Mouse (Mus musculus): ENCODE measurements at regions not wholly inside any gene's neighbourhood (a gene's known extent, or its start where the extent isn't known, plus 50 kb on each side); places are given as distances from the start of the nearest gene placed in this dataset.
"Not testable (repeated sequence)": the region's sequence is repeated elsewhere in the genome, so short reads cannot be mapped to it uniquely, and the experiment has no call there.

DNA sequence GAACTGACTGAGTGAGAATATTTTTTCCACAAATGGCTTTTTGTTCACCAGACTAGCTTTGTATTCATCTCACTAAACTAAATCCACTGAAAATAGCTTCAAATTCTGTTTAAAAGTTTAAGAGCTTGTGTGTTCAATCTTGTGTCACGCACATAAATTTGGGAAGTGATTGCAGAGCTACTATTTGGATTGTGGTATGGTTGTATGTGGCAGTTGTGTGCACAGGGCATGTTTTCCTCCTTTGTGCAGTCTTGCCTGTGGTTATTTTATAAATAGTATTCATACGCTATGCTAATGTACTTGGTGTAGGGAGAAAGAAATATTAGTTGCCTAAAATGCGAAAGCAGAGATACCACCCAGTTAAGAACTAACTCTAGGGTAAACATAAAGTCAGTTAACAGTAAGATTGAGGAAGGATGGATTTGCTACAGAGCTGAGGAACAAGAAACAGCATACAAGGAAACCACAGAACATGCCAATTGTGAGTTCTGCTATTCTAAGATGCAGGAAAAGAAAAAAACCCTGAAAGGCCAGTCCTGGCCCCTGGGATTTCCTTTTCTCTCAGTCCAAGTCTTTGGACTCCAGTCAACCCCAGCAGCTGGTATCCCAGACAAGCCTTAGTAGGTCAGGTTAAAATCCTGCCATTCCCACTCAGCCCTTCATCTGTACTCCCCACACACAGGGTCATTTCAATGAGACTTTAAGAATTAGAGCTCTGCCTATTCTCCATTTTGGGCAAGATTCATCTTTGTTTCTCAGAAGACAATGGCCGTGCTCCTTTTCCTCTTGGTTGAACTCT, 82.4 kb upstream of the Egfr start:
- H3K27ac ChIP-seq (ENCODE audit: insufficient read depth, low read length), result no peak overlapping the region
- DNase-seq, result no peak
- H3K4me1 ChIP-seq (ENCODE audit: control insufficient read depth, insufficient read depth, low read length), result no peaks in the 10 kb centered on the region
- no peaks in the 10 kb centered on the region for H3K27me3 ChIP-seq (ENCODE audit: control insufficient read depth, insufficient read depth, low read length)
- no peak for TF ChIP-seq POLR2A (IDR thresholded peaks at IDR 0.05; ENCODE audit: borderline replicate concordance, insufficient read depth, low read length)
- no peak for TF ChIP-seq CTCF (IDR thresholded peaks at IDR 0.05; ENCODE audit: borderline replicate concordance, insufficient read depth, low read depth, low read length)
- 70% methylated on average over 4 of the region's 4 CpGs for WGBS
- H3K4me3 ChIP-seq (replicated peaks; ENCODE audit: insufficient read depth, low read depth, low read length), result no peak overlapping the region

DNA sequence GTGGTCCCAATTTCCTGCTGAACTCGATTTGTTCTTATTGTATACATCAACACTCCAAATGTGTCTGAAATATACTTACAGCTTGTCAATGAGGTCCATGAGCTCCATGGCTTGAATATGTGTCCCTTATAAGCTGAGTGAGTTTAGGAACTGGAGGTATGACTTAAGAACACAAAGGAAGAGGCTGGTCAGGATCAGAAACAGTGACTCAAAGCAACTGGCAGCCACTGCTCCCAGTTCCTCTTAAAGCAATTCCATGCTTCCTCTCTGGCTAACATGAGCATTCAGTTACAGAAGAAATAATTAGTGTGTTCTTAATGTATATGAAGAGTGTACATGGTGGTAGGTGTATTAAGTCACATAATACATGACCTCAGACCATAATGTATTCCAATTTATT, 81.7 kb upstream of the Egfr start:
- H3K27ac ChIP-seq (ENCODE audit: insufficient read depth, low read length), result no peak overlapping the region
- 11% methylated on average over 1 of the region's 1 CpGs for WGBS
- no peaks in the 10 kb centered on the region for H3K4me1 ChIP-seq (ENCODE audit: control insufficient read depth, insufficient read depth, low read length)
- DNase-seq, result no peak
- H3K4me3 ChIP-seq (replicated peaks; ENCODE audit: insufficient read depth, low read depth, low read length), result no peak overlapping the region
- no peaks in the 10 kb centered on the region for H3K27me3 ChIP-seq (ENCODE audit: control insufficient read depth, insufficient read depth, low read length)
- no peak for TF ChIP-seq POLR2A (IDR thresholded peaks at IDR 0.05; ENCODE audit: borderline replicate concordance, insufficient read depth, low read length)
- no peak for TF ChIP-seq CTCF (IDR thresholded peaks at IDR 0.05; ENCODE audit: borderline replicate concordance, insufficient read depth, low read depth, low read length)

DNA sequence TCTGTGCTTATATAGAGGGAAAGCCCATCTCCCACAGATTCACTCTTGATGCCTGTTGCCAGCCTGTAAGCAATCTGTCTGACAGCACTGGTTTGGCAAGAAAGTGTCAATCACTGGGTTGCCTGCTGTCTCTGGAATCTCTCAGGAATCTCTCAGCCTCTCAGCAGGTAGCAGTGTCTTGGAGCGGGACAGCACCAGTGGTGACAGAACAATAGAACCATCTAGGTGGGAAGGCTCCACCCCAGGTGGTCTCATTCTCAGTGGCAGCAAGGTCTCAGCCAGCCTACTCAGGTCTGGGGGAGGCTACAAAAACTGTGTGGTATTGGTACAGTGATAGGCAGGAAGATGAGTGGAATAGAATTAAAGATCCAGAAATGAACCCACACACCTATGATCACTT, 76.1 kb upstream of the Egfr start:
- H3K4me3 ChIP-seq (replicated peaks; ENCODE audit: insufficient read depth, low read depth, low read length); DNase-seq: not testable (repeated sequence)
- WGBS, result 8% methylated on average over 1 of the region's 1 CpGs

DNA sequence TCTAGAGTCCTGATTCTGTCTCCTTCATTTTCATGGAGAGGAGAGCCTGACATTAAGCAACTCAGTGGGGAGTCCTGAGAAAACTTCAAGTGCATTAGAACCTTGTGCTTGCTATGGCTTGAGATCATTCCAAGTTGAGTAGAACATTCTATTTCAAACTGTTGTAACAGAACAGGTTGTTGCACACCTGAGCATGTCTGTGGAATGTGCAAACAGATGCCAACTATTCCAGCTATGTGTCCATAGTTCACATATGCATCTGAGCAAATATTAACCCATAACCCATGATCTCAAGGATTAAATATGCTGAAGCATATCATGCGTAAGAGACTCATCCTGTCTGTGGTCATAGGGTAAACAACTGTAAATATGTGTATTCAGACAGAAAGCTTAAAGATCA, 68.5 kb upstream of the Egfr start:
- WGBS, result 93% methylated on average over 1 of the region's 1 CpGs
- no peak overlapping the region for H3K4me3 ChIP-seq (replicated peaks; ENCODE audit: insufficient read depth, low read depth, low read length)
- no peak for TF ChIP-seq POLR2A (IDR thresholded peaks at IDR 0.05; ENCODE audit: borderline replicate concordance, insufficient read depth, low read length)
- no peak for TF ChIP-seq CTCF (IDR thresholded peaks at IDR 0.05; ENCODE audit: borderline replicate concordance, insufficient read depth, low read depth, low read length)

More for the DNA sequence above, 76.1 kb upstream of the Egfr start:
- H3K27ac ChIP-seq (ENCODE audit: insufficient read depth, low read length); H3K27me3 ChIP-seq (ENCODE audit: control insufficient read depth, insufficient read depth, low read length); H3K4me1 ChIP-seq (ENCODE audit: control insufficient read depth, insufficient read depth, low read length): not testable (repeated sequence)

DNA sequence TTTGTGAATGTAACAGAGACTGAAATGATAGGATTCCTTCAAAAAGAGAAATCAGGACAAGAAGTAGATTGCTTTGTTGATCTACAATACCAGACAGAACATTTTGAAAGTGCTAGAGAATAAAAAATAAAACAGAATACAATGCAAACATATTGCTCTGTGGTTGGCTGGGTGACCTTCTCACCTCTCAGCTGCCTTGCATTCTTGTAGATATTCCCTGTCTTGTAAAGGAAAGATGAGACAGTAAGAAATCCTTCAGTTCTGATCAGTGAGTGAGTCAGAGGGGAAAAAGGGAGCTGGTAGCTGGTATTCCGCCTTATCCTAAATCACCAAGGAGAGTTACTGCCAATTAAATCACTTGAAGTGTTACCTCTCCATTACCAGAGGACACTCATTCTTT, 56.4 kb upstream of the Egfr start:
- no peaks in the 10 kb centered on the region for H3K4me1 ChIP-seq (ENCODE audit: control insufficient read depth, insufficient read depth, low read length)
- no peak for DNase-seq
- no peak for TF ChIP-seq POLR2A (IDR thresholded peaks at IDR 0.05; ENCODE audit: borderline replicate concordance, insufficient read depth, low read length)
- TF ChIP-seq CTCF (IDR thresholded peaks at IDR 0.05; ENCODE audit: borderline replicate concordance, insufficient read depth, low read depth, low read length), result no peak
- 89% methylated on average over 1 of the region's 1 CpGs for WGBS
- H3K4me3 ChIP-seq (replicated peaks; ENCODE audit: insufficient read depth, low read depth, low read length), result no peak overlapping the region
- H3K27me3 ChIP-seq (ENCODE audit: control insufficient read depth, insufficient read depth, low read length), result no peaks in the 10 kb centered on the region; the same call in 1 of the 2 replicates
- no peak overlapping the region for H3K27ac ChIP-seq (ENCODE audit: insufficient read depth, low read length)

More for the DNA sequence above, 68.5 kb upstream of the Egfr start:
- Histone ChIP-seq H3K4me1 (ENCODE audit: control insufficient read depth, insufficient read depth, low read length) (no peaks in the 10 kb centered on the region), H3K27me3 (ENCODE audit: control insufficient read depth, insufficient read depth, low read length) (no peaks in the 10 kb centered on the region), H3K27ac (ENCODE audit: insufficient read depth, low read length) (no peak overlapping the region)
- no peak for DNase-seq

DNA sequence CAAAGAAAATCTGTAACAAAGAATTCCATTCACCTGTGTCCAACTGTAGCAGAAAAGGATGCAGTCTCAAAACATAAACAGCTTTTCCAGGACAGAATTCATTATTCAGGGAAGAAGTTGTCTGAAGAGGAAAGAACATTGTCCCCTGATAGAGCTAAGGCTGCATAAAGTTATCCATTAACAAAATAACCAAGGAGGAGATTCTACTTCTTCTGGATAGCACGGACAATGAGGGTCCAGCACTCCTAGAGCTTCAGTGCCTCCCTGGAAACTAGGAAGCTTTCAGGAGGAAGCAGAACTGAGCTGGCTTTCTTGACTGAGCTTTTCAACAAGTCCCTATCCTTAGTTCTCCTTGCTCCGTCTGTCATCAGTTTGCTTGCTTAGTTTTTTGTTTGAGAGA, 55.2 kb upstream of the Egfr start:
- 78% methylated on average over 2 of the region's 2 CpGs for WGBS

DNA sequence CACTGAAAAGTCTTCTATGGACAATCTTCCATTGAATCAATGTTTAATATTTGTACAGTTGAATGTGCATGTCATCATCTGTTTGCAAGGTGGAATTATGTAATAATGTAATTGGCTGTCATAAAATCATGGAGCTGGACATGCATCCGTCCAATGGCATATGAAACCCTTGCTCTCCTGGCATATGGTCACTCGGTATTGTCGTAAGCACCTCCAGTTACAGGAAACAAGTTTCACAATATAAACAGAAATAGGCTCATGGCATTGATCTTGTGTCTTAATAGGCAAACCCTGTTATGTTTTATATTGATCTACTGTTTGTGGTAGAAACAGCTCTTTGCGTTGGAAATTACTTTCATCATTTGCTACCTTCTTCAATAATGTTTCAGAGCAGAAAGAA, 50.2 kb upstream of the Egfr start:
- Histone ChIP-seq H3K4me3 (replicated peaks; ENCODE audit: insufficient read depth, low read depth, low read length) (no peak overlapping the region), H3K4me1 (ENCODE audit: control insufficient read depth, insufficient read depth, low read length) (no peaks in the 10 kb centered on the region), H3K27ac (ENCODE audit: insufficient read depth, low read length) (no peak overlapping the region), H3K27me3 (ENCODE audit: control insufficient read depth, insufficient read depth, low read length) (no peaks in the 10 kb centered on the region; the same call in 1 of the 2 replicates)
- 80% methylated on average over 4 of the region's 4 CpGs for WGBS
- TF ChIP-seq POLR2A (IDR thresholded peaks at IDR 0.05; ENCODE audit: borderline replicate concordance, insufficient read depth, low read length) (no peak), CTCF (IDR thresholded peaks at IDR 0.05; ENCODE audit: borderline replicate concordance, insufficient read depth, low read depth, low read length) (no peak)
- no peak for DNase-seq

More for the DNA sequence above, 55.2 kb upstream of the Egfr start:
- Histone ChIP-seq H3K4me1 (ENCODE audit: control insufficient read depth, insufficient read depth, low read length) (no peaks in the 10 kb centered on the region), H3K4me3 (replicated peaks; ENCODE audit: insufficient read depth, low read depth, low read length) (no peak overlapping the region), H3K27me3 (ENCODE audit: control insufficient read depth, insufficient read depth, low read length) (no peaks in the 10 kb centered on the region; the same call in 1 of the 2 replicates), H3K27ac (ENCODE audit: insufficient read depth, low read length) (no peak overlapping the region)
- no peak for DNase-seq
- TF ChIP-seq POLR2A (IDR thresholded peaks at IDR 0.05; ENCODE audit: borderline replicate concordance, insufficient read depth, low read length) (no peak), CTCF (IDR thresholded peaks at IDR 0.05; ENCODE audit: borderline replicate concordance, insufficient read depth, low read depth, low read length) (no peak)
